Mouse (Mus musculus): ENCODE data around the gene Gja8.
A peak's percentile ranks its signal among the peaks of the same experiment; 100 is the strongest.

Gja8 gene

DNA sequence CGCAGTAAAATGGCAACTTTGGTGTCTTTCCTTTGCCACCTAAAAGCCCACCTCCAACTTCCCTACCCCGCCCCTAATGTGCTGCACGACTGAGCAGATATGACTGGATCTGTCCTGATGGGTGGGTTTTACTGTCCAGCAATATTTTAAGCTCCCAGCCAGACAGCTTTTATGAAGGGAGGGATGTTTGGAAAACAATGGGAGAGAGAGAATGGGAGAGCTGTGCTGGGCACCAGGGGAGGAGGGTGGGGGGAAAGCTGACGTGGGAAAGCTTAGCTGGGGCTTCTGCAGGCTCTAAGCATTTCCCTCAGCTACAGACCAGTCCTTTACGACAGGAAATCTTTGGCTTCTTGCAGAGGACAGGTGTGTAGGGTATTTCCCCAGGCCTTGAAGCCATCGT is at the start of gene Gja8:
Gja8 (minus strand) TSS at position 101 of the 400 bp plus-strand sequence.
- DNase-seq (ENCODE audit: extremely low read depth, insufficient read length, low spot score), result no peak

DNA sequence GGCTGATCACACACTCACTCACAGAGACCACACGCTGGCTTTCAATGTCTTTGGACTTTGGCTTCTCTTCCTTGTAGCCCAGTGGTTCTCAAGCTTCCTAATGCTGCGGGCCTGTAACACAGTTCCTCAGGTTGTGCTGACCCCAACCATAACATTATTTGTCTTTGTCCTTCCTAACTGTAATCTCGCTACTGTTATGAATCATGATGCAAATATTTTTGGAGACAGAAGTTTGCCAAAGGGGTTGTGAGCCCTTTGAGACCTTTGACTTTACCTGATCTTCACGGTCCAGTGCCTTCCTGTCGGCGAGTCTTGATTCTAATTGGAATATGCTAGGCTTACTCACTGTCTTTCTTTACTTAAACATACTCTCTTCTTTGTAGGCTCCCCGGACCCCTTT is 48.6 kb upstream of the Gja8 start:
- DNase-seq (ENCODE audit: extremely low read depth, insufficient read length, low spot score), result no peak

DNA sequence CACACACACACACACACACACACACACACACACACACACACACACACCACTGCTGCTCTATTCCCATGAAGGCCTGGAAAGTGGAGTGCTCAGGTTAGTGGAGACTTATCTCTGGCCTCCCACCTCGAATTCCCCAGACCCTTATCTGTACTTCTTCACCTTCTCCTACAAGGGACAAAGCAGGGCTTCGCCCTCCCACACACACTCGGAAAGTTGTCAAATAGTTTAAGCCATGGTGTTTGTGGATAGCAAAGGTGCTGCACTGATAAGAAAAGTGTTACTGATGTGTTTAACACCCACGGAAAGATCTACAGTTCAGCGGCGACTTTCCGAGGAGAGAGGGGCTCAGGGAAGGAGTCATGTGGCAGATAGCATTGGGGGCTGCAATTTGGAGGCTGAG is 45.2 kb upstream of the Gja8 start:
- DNase-seq (ENCODE audit: extremely low read depth, insufficient read length, low spot score), result no peak

DNA sequence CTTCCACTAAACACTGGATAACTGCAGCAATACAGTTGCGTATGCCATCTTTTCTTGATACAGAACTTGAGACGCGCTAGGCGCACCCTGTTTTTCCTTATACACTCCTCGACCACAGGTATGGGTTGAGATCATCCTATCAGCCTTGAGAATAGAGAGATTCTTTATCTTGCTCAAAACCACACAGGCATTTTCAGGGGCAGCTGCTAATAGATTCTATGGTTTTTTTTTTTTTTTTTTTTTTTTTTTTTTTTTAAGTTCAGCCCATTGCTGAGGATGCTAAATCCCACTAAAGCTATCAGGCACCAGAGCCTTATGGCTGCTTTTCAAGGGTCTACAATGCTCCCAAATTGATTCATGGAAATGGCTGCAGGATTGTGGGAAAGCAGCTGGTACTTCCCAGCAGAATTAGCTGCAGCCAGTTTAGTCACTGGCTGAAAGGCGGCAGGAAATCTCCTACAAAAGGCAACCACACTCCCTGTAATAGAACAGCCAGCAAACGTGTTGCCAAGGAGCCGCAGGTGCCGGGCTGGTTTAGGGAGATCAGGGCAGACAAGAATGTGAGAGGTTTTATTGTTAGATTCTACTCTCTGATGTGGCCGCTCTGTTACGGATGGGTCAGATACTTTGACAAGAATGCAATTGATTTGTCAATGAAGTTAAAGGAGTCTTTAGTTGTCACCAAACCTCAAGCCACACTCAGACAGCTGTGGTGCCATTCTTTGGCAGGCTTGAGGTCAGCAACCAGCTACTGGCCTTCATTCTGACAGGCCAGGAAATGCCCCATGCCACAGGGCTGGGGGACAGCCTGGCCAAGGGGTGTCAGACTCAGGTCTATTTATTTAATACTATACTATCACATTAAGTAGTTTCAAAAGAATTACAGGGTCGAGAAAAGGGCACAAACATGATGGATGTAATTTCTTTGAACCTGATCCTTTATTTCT is 37.5 kb upstream of the Gja8 start:
- no peak for DNase-seq (ENCODE audit: extremely low read depth, insufficient read length, low spot score)

DNA sequence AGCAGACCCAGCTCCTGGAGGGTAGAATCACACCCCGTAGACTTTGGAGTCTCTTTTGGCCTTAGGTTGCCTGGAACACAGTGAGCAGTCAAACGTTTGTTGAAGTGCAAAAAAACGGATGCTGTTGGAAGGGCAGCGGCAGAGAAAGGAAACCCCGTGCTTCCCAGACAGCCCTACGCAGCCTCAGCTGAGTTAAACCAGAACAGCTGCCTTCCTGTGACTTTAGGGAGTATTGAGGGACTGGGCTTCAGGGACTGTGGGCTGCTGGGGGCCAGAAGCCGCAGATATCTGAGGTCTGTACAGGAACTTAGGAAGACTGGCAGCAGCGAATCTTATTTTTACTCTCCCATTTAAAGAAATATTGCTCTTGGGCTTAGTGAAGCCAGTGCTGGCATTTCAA is 34.8 kb upstream of the Gja8 start:
- DNase-seq (ENCODE audit: extremely low read depth, insufficient read length, low spot score), result no peak

DNA sequence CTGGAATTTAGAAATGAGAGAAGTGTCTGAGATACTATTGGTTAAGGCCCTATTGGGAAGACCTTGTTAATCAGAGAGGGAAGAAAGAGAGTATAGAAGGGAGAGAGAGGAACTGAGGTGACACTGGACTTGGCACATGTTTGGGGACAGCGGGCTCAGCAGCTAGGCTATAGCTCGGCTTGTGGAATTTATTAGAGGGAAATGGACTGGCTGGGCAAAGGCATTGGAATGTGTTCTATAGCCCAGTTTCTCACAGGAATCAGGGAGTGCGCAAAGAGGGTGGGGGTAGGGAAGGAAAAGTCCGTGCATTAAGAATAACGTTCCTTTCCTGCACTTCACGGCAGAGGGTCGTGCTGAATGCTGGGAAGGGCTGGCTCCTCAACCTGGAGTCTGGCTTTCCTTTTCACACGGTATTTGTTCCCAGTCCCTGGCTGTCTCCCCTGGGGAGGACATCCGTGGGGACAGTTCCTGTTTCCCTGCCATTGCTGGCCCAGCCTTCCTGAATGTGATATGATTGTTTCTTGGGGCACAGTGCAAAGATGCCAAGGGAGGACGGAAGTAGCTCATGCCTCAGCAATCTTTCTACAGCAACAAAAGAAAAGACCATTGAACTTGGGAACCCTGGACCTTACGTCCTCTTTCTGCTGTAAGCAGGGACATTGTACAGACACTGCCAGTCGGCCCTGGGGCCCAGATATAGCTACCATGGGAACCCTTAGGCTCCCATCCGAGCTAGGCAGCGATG is 27.8 kb upstream of the Gja8 start:
- DNase-seq (ENCODE audit: extremely low read depth, insufficient read length, low spot score), result no peak

DNA sequence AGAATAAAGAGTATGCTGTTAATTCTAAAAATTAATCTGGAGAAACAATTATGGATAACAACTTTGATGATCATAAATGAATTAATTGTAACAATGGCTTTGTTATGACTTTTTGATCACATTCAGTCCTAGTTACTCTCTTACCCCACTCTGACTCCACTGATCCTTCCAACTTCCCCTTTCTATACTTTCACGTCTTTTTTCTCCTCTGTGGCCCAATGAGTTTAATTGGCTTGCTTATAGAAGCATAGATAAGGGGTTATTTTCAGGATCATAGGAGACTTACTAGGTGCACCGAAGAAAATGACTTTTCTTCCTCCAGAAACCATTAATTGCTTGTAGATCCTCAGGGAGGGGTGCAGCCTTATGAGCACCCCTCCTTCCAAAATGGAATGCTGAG is 16.9 kb upstream of the Gja8 start:
- DNase-seq (ENCODE audit: extremely low read depth, insufficient read length, low spot score), result no peak

DNA sequence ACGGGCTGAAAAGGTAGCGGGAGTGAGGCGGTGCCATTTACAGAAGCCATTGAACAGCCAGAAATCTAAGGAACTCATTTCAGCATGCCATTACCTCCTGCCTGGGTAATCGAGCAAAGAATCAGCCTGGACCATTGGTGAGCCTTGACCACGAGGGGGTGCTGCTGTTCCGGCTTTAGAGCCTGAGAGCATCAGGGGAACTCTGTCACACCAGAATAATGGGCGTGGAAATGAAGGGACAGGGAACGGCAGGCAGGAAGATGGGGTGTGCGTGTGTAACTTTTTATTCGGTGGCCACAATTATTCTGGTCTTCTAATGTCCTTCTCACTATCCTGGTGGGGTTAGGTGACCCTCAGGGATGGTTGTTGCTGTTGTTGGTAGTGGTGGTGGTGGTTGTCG is 12.9 kb upstream of the Gja8 start:
- DNase-seq (ENCODE audit: extremely low read depth, insufficient read length, low spot score), result no peak

DNA sequence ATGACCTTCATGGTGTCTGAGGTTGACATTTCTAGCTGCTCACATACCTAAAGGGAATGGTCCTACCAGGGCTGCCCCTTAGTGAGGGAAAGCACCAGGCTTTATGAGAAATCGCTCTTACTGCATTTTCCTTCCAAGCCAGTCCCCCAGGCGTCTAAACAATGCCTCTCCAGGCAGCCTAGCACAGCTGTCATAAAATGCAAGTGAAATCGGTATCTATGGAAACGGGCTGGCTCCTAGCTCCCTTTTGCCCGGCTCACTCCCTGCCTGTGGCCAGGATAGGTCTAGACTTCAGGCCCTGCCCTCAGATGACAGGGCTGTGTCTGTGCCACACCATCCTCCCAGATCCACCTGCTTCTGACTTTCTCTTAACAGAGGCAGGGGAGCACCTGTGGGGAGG is 11.8 kb upstream of the Gja8 start:
- no peak for DNase-seq (ENCODE audit: extremely low read depth, insufficient read length, low spot score)

DNA sequence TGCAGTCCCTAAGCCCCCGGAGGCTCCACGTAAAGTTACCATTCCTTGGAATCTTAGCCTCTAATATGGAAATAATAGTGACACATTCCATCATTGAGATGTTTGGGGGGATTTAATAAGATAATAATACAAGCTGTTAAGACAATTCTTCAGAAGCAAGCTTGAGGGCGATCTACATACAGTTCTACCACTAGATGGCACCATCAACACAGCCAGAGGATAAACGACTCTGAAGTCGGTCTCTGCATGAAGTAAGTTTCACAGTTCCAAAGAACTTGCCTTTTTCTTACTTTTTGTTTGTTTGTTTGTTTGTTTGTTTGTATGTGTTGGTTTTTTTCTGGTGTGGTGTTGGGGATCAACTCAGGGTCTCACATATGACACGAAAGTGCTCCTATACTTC is 10.4 kb upstream of the Gja8 start:
- DNase-seq (ENCODE audit: extremely low read depth, insufficient read length, low spot score), result no peak

DNA sequence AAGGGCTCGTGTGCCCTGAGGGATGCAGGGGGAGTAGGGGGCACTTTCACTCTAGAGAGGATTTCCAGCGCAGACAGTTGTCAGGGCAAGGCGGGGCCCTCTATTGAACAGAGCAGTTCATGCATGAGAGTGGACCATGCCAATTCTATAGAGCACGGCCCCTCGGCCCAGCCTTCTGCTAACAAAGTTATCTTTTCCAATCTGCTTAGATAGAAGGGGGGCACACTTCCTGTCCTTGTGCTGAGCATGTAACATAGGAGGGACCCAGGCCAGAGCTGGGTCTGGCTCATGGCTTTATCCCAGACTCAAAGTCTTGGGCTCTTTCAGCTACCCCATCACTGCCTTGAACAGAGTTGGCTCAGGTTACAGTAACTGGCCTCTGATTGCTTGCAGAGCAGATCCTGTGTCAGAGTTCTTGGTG is 5.5 kb upstream of the Gja8 start:
- DNase-seq (ENCODE audit: extremely low read depth, insufficient read length, low spot score), result no peak

DNA sequence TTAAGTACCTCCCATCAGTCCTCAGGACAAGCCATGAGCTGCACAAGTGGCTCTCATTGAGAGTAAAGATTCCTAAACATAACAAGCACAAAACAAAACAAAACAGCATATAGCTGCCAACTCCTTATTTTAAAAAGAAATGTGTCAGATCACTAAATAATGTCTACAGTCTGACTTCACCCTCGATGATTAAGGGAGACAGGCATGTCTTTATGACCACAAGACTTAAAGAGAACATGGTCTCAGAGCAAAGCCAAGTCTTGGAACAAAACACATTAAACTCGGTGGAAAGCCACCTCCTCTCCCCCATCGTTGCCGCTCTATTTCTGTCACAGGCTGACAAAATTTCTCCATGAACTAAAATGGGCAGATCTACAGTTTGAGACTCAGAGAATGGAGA is 1.2 kb downstream of the Gja8 start:
- DNase-seq (ENCODE audit: extremely low read depth, insufficient read length, low spot score), result no peak

DNA sequence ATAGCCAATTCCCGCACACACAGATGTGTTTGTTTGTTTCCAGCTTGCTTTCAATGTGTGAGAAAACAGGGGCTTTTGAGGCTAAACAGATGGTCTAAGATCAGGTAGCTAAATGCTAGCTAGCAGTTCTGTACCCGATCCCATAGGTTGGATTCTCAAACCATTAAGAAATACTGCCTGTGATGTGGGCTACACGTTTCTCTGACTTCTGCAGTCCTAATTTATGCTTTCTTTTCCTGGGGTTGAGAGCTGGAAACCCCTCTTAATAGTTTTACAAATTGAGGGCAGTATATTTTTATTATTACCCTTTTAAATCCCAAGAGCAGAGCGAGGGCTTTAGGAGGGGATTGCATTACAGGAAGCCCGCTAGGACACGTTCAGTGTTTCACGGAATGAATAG is 4.8 kb downstream of the Gja8 start:
- no peak for DNase-seq (ENCODE audit: extremely low read depth, insufficient read length, low spot score)

DNA sequence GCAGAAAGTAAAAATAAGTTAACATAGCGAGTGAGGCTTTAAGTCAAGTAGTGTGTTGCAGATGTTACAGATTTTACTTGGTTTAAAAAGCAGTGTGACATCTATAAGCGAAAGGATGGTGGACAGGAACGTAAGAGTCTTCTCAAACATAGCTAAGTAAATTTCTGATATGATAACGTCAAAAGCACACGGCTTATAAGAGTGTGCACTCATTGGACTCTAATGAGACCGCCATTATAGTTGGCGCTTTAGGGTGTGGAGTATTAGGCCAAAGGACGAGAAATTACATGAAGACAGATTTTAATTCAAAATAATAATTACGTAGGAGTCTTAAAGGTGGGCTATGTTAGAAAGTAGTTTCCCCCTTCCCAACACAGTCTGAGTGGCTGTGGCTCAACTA is 20.2 kb downstream of the Gja8 start:
- no peak for DNase-seq (ENCODE audit: extremely low read depth, insufficient read length, low spot score)

DNA sequence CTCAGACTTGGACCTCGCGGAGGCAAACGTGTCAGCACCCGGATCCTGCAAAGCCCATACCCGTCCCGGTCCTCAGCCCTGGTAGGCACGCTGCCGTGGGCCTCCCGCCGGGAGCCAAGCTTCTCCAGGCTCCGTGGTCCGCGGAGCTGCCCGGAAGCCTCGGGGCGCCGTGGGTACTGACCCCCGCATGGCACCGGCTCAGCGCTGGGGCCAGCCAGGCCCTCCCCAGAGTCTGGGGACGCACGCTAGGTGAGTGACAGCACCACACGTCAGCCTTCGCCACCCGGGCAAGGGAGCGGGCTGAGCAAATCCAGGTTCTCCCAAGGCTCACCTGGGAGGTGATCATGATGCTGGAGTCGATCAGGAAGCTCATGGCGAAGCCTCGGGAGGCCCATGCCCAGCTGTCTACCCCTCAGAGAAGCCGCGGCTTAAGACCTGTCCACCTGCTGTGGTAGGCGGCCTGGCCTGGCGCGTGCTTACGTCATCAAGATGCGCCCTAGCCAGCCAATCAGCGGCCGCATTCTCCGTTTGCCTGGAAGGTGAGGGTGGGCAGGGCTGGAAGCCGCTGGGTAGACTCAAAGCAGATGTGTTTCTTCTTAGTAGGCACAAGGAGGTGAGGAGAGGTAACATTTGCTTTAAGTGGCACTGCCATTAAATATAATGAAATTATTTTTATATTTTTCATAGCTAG is 20.8 kb downstream of the Gja8 start, which contains the start of gene Gpr89:
Gpr89 (minus strand) TSS at position 496 of the 691 bp plus-strand sequence.
- DNase-seq (ENCODE audit: extremely low read depth, insufficient read length, low spot score), result peak; percentile 91

DNA sequence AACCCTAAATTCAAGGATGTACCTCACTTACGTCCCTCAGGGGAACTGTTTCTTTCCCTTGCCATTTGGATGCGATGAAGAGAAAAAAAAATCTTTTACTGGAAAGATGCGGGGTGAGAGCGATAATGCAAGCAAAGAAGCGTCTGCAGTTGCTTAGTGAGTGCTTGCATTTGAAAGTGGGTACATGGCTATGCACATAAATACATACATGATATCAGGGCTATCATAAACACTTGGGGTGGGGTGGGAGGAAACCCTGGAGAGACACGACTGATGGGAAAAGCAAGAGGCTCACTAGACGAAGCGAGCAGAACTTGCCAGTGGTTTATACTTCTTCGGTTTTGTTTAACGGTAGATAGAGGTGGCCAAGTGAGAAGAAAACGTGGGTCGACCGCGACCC is 21.4 kb downstream of the Gja8 start, which contains the start of gene Gja5:
Gja5 (plus strand) TSS at position 301 of the 400 bp plus-strand sequence.
- DNase-seq (ENCODE audit: extremely low read depth, insufficient read length, low spot score), result no peak

DNA sequence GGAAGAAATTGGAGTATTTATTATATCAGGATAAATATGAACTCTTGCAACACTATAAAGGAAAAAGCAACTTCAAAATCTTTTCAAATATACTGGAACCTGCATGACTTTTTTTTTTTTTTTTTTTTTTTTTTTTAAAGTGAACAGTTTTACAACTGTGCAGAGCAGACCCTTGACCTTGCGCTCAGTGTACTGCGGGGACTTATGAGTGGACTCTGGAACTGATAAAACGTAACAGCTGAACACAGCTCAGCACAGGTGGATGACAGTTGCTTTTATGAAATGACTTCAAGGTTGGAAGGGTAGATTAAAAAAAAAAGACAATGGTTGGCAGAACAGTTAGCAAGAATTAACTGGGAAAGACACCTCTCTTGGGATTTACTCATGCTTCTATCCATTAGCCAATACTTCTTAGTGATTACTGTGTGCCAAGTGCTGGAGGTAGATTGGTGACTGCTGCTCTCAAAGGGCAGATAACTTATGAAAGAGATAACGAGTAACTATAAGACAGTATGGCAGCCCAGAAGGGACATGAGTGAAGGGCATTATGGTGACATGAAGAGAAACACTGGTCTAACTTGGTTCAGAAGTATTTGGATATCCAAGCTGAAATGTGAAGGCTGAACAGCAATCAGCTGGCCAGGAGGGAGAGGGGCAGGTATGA is 23.4 kb downstream of the Gja8 start:
- DNase-seq (ENCODE audit: extremely low read depth, insufficient read length, low spot score), result no peak

DNA sequence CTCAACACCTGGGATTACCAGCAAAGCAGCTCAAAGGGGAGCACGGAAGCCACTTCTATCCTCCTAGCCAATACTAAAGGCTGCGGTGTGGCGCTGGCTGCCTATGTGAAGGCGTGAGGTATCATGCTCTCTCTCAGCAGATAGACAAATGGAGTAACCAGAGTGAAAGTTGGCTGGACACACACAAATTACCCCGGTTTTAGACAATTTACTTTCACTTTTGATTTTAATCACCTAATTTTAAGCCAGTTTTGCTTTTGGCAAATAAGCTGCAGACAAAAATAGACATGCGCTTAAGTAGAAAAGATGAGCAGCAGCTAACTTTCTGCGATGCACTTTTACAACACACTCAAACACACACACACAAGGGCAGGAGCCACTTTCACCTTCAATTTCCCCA is 42.1 kb downstream of the Gja8 start:
- no peak for DNase-seq (ENCODE audit: extremely low read depth, insufficient read length, low spot score)

DNA sequence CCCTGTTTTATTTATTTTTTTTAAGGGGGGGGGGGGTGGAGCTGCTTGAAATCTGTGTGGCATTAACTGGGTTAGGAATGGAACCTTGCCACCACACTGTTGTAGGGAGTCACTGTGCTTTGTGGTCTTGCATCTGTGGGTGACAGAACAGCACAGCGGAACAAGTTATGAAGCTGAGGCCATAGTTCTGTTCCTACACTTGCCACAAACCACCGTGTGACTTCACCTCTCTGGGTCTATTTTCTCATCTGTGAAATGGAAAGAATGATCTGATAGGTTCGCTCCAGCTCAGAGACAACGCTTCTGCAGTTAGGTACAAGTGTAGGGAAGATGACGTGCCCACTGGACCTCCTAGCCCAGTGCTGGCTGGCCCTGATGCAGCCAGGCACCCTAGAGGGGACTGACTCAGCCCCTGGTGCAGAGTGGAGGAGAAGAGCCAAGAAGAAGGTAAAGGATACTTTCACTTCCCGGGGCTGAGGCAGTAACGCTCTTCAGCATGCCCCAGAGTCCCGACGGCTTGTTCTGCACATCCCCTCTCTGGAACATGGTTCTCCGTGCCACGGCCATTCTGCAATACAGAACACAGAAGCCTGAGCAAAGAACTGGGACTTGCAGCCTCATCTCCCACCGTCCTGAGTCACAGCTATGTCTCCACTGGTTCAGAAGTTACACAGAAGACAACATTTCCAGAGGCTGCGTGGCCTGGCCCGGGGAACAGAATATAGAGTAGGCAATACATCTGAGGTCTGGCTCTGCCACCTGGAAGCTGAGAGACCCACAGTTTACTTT is 43.6 kb downstream of the Gja8 start:
- no peak for DNase-seq (ENCODE audit: extremely low read depth, insufficient read length, low spot score)

DNA sequence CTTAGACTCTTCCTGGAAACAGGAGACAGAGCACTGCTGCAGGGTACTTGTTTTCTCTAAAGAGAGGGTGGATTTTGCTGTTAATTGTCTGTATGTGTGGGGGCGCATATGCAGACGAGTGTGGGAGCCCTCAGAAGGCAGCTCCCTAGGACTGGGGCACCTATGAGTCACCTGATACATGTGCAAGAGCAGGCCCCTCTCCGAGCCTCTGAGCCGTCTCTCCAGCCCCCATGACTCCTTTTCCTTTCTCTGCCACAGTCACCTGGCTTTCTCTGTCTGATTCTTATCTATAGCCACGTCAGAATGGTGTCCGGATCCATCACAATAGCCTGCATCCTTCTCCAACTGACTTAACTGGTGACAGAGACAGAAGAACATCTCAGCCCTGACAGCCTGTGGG is 44.3 kb downstream of the Gja8 start:
- no peak for DNase-seq (ENCODE audit: extremely low read depth, insufficient read length, low spot score)
